Mouse (Mus musculus): ENCODE data around the gene Plekhh2. TPM values are rescaled to one million over a fixed set of nuclear protein-coding genes. Genes with fewer than 3 reads are reported as not detected.

The Plekhh2 gene
- polyA plus RNA-seq, 1 experiment from 2014 or later = 3.4 TPM

Other genes starting within 250 kb of the Plekhh2 start
- gene Thada, start 45.7 kb upstream of the Plekhh2 start, polyA plus RNA-seq (2014; fragmentation: Nextera tagmentation; extraction: Ambion mirVana) = 7.0 and 9.5 TPM in 2 replicates
- gene Dync2li1, start 114.6 kb downstream of the Plekhh2 start, polyA plus RNA-seq (2014; fragmentation: Nextera tagmentation; extraction: Ambion mirVana) = 31.9 and 36.2 TPM in 2 replicates
- 0.09 TPM in 2 replicates for gene Abcg8, start 164.4 kb downstream of the Plekhh2 start, polyA plus RNA-seq (2014; fragmentation: Nextera tagmentation; extraction: Ambion mirVana)
- 0.28 and 1.2 TPM in 2 replicates for gene Abcg5, start 171.1 kb downstream of the Plekhh2 start, polyA plus RNA-seq (2014; fragmentation: Nextera tagmentation; extraction: Ambion mirVana)